Mouse (Mus musculus) embryonic stem cell, embryonic (primary cell): ENCODE data around the gene Nol4l.

Experiments
- CTCF ChIA-PET, 4 experiments: fragments of 300-600 bp in 2 of 4; fragments of 350-600 bp in 2 of 4; sonication (Branson Sonifier 250); formaldehyde crosslinking; loops; one replicate each; lab custom pipeline; 2022; ENCODE audit warnings: inconsistent platforms in 2 of 4; lab: Charles Lee
- POLR2A ChIA-PET, 4 experiments: fragments of 300-600 bp in 2 of 4; fragments of 350-600 bp in 2 of 4; sonication (Branson Sonifier 250); formaldehyde crosslinking; loops; one replicate each; lab custom pipeline; 2022; ENCODE audit warnings: antibody characterized with exemption in 4 of 4, inconsistent platforms in 1 of 4; lab: Charles Lee

Nol4l gene

GRCm38 (mm10) chr2:153434880-153435831 is 94.6 kb downstream of the Nol4l start:
- CTCF ChIA-PET: interaction anchor here (0.5 to 1.3 kb wide), 8 partner anchors 9 to 286 kb away, joined by 3 to 5 read pairs (median 3); no protein-coding TSS in a partner anchor
- POLR2A ChIA-PET: interaction anchor here in 2 of 4 experiments (0.6 to 2.3 kb wide), 11 partner anchors 9 to 158 kb away, joined by 3 to 7 read pairs (median 3); no protein-coding TSS in a partner anchor

GRCm38 (mm10) chr2:153433859-153434258 is 95.9 kb downstream of the Nol4l start:
- POLR2A ChIA-PET: interaction anchor here in 1 of 4 experiments (0.9 to 2.3 kb wide), 4 partner anchors 11 to 159 kb away, joined by 3 to 7 read pairs (median 4); no protein-coding TSS in a partner anchor

GRCm38 (mm10) chr2:153432492-153432891 is 97.3 kb downstream of the Nol4l start:
- ChIA-PET POLR2A (interaction anchor here in 3 of 4 experiments (0.8 to 1.5 kb wide), 5 partner anchors 8 to 154 kb away, joined by 3 to 5 read pairs (median 3); no protein-coding TSS in a partner anchor), CTCF (interaction anchor here in 1 of 4 experiments (0.7 kb wide), 1 partner anchor 11 kb away, joined by 3 read pairs; no protein-coding TSS in a partner anchor)

More at GRCm38 (mm10) chr2:153433859-153434258, 95.9 kb downstream of the Nol4l start:
- CTCF ChIA-PET: interaction anchor here in 1 of 4 experiments (1.1 kb wide), 1 partner anchor 12 kb away, joined by 5 read pairs; no protein-coding TSS in a partner anchor

DNA sequence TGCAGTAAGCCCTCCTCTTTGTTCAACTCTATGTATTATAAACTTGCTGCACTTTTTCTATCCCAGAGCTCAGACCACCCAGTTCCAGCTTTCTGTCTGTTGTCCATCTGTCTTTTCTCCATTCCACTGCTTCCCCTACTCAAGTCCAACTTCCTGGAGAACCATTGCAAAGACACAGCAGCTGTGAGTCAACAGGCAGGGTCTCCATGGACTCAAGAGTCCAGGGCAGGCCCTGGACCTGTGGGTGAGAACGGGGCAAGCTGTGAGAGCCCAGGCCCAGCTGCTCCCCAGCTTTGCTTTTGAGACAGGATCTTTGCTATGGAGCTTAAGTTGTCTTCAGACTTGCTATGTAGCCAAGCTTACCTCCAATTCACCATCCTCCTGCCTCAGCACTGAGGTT is 99.2 kb downstream of the Nol4l start:
- POLR2A ChIA-PET: interaction anchor here in 3 of 4 experiments (0.8 to 1.7 kb wide), 6 partner anchors 8 to 43 kb away, joined by 3 read pairs; no protein-coding TSS in a partner anchor
- CTCF ChIA-PET: interaction anchor here in 3 of 4 experiments (1.0 to 1.2 kb wide), 6 partner anchors 9 to 16 kb away, joined by 3 to 5 read pairs (median 3); no protein-coding TSS in a partner anchor

DNA sequence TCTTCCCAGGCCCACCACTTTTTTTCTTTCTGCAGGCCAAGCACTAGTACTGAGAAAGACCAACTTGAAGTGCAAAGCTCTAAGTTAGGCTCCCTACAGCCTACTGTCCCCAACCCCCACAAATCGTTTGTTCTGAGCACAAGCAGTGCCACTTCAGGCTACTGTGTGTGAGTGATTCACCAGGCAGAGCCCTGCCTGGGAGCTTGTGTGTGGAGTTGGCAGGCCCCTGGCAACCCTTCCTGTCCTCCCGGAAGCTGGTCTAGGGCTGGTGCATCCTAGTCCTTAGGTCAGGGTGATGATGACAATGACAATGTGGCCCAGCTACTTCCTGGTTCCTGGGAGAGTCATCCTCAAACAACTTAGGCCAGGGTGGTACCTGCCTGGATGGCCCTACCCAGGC is 101.3 kb downstream of the Nol4l start:
- ChIA-PET CTCF (interaction anchor here in 2 of 4 experiments (0.5 to 1.4 kb wide), 3 partner anchors 13 to 225 kb away, joined by 3 read pairs; no protein-coding TSS in a partner anchor), POLR2A (interaction anchor here in 3 of 4 experiments (0.5 to 3.9 kb wide), 6 partner anchors 9 to 268 kb away, joined by 3 to 16 read pairs (median 4); no protein-coding TSS in a partner anchor)

- POLR2A ChIA-PET: interaction anchor here (0.5 to 3.9 kb wide), 12 partner anchors 8 to 993 kb away, joined by 3 to 16 read pairs (median 5); no protein-coding TSS in a partner anchor
- CTCF ChIA-PET: interaction anchor here in 1 of 4 experiments (0.6 kb wide), 1 partner anchor 71 kb away, joined by 4 read pairs; no protein-coding TSS in a partner anchor
Measured at GRCm38 (mm10) chr2:153426931-153427330, 102.8 kb downstream of the Nol4l start.

- POLR2A ChIA-PET: interaction anchor here in 2 of 4 experiments (0.7 to 3.9 kb wide), 7 partner anchors 9 to 279 kb away, joined by 3 to 16 read pairs (median 7); no protein-coding TSS in a partner anchor
- CTCF ChIA-PET: interaction anchor here in 2 of 4 experiments (0.5 to 0.7 kb wide), 2 partner anchors 20 to 1000 kb away, joined by 3 to 10 read pairs; no protein-coding TSS in a partner anchor
Measured at GRCm38 (mm10) chr2:153425998-153426670, 103.6 kb downstream of the Nol4l start.

DNA sequence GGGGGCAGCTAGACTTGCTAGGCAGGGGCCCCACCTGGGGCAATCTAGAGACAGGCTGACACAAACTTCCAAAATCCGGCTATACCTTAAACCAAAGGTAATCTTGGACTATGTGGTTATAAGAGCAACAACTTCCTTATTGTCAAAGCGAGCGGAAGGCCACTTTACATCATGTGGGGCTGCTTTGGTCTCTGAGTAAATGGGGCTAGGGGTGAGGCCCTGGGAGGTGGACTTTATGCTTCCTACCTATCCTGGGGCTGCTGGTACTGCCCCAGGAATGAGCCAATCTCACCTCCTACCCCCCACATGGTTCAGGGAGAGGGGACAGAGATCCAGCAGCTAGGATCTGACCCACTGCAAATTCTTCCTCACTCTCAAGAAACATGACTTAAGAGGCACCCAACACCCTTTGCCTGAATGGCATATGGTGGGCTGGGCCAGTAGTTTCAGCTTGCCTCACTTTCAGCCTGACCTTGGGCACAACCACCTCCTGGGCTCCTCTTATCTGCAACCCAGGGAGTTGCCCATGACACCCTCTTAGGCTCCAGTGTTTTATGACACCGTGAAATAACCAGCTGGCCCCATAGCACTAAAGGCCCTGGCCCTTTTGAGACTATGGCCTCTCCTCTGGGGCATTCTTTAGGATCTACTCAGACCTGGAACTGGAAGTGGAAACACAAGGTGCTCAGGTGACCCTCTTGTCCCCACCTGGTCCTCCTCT is 104.5 kb downstream of the Nol4l start:
- ChIA-PET POLR2A (interaction anchor here in 1 of 4 experiments (0.9 to 3.9 kb wide), 5 partner anchors 10 to 136 kb away, joined by 3 to 16 read pairs (median 7); no protein-coding TSS in a partner anchor), CTCF (no interaction called here)

DNA sequence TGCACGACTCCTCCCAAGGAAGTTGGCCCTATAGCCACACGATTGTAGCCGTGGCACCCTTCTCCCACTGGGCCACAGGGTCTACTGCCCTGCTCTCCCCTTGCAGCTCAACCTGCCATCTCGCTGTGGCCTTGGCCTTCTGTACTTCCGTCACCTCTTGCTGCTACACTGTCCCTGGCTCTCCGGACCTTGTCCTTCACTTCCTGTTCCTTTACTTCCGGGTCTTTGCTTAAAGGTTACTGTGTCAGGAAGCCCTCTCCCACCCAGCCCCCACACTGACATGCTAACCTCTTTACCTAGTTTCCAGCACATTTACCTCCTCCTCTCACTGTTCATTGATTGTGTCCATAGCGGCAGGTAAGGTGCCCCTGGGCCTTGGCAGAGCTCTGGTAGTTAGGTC is 105.2 kb downstream of the Nol4l start:
- CTCF ChIA-PET: interaction anchor here in 3 of 4 experiments (0.7 to 1.4 kb wide), 5 partner anchors 10 to 294 kb away, joined by 3 to 6 read pairs (median 4); no protein-coding TSS in a partner anchor
- POLR2A ChIA-PET: interaction anchor here in 2 of 4 experiments (0.9 to 1.4 kb wide), 4 partner anchors 10 to 136 kb away, joined by 3 to 4 read pairs (median 4); no protein-coding TSS in a partner anchor

GRCm38 (mm10) chr2:153423113-153423512 is 106.7 kb downstream of the Nol4l start:
- CTCF ChIA-PET: interaction anchor here in 1 of 4 experiments (1.0 to 2.3 kb wide), 3 partner anchors 23 to 281 kb away, joined by 3 to 6 read pairs (median 6); no protein-coding TSS in a partner anchor
- POLR2A ChIA-PET: interaction anchor here in 3 of 4 experiments (0.6 to 2.3 kb wide), 5 partner anchors 12 to 173 kb away, joined by 3 to 5 read pairs (median 3); no protein-coding TSS in a partner anchor

DNA sequence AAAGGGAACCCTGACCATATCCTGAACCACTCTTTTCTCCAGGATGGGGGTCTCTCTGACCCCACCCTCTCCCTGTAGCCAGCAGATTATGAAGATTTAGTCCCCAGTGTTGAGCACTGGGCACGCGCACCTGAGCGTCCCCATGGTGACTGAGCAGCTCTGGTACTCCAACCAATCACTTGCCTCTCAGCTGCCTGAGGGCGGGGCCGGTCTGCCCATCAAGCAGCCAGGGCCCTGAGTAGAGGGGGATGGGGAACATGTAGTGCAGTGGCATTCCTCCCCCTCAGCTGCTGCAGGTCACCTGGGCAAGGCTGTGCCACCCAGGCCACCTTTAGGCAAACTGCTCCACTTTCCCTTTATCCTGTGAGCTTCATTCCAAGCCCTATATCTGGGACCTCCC is 107.7 kb downstream of the Nol4l start:
- CTCF ChIA-PET: interaction anchor here in 3 of 4 experiments (0.7 to 2.3 kb wide), 11 partner anchors 9 to 279 kb away, joined by 3 to 8 read pairs (median 4); no protein-coding TSS in a partner anchor
- POLR2A ChIA-PET: interaction anchor here in 2 of 4 experiments (0.6 to 2.6 kb wide), 10 partner anchors 9 to 260 kb away, joined by 3 to 11 read pairs (median 3); partner anchors contain the start of gene Tm9sf4 (in 1 of the 2)

- POLR2A ChIA-PET: interaction anchor here in 2 of 4 experiments (0.6 to 2.6 kb wide), 16 partner anchors 9 to 260 kb away, joined by 3 to 11 read pairs (median 3); partner anchors contain the start of gene Tm9sf4 (in 1 of the 2)
- CTCF ChIA-PET: interaction anchor here (0.5 to 2.3 kb wide), 43 partner anchors 9 to 291 kb away, joined by 3 to 10 read pairs (median 3); partner anchors contain the start of gene Dnmt3b (in 1 of the 4)
Measured at GRCm38 (mm10) chr2:153421233-153421632, 108.5 kb downstream of the Nol4l start.

GRCm38 (mm10) chr2:153418381-153418780 is 111.4 kb downstream of the Nol4l start:
- CTCF ChIA-PET: interaction anchor here in 1 of 4 experiments (1.2 kb wide), 2 partner anchors 12 to 28 kb away, joined by 3 read pairs; no protein-coding TSS in a partner anchor
- POLR2A ChIA-PET: interaction anchor here in 1 of 4 experiments (0.8 to 1.4 kb wide), 2 partner anchors 63 to 168 kb away, joined by 3 read pairs; no protein-coding TSS in a partner anchor

DNA sequence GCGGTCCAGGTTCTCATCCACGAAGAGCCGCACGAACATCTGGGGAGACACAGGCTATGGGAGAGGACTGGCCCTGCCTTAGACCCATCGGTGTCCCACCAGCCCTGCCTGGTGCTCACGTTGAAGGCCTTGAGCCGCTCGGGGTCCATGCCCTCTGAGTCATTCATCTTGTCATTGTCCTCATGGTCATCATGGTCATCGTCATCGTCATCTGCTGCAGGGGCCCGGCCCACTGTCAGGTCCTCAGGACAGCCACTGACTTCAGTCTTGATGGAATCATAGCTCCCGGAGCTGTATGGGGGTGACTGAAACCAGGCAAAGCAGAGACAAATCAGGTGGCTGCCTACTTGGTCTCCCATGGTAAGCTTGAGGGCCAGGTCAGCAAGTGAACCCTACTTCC is 111.9 kb downstream of the Nol4l start:
- CTCF ChIA-PET: interaction anchor here in 2 of 4 experiments (0.6 to 1.2 kb wide), 3 partner anchors 12 to 184 kb away, joined by 3 to 4 read pairs (median 3); no protein-coding TSS in a partner anchor

DNA sequence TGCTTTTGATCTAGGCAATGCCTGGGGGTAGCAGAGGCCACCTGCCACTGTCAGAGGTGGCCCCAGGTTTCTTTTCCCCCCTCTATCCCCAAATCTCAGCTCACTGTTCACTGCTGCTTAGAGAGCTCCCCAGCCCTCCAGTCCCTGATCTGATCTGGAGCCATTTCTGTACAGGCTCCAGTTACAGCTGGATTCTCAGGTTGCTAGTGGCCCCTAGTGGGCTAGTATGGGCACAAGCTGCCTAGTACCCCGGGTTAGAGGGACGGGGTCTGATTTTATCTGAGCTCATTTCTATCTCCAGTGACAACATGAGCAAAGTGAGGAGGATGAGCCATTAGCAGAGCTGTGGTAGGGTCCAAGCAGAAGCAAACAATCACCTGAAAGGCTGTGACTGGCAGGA is 115.2 kb downstream of the Nol4l start:
- ChIA-PET POLR2A (interaction anchor here in 3 of 4 experiments (0.5 to 1.8 kb wide), 17 partner anchors 10 to 266 kb away, joined by 3 to 6 read pairs (median 4); partner anchors contain the start of gene Tspyl3 (in 1 of the 3)), CTCF (interaction anchor here (0.5 to 2.1 kb wide), 45 partner anchors 10 to 1534 kb away, joined by 3 to 14 read pairs (median 3); partner anchors contain the start of genes Foxs1 (in 1 of the 4), Kif3b (in 1 of the 4) and Tm9sf4 (in 1 of the 4))

More for the DNA sequence above, 111.9 kb downstream of the Nol4l start:
- POLR2A ChIA-PET: interaction anchor here in 1 of 4 experiments (1.4 kb wide), 1 partner anchor 63 kb away, joined by 3 read pairs; no protein-coding TSS in a partner anchor
